Mouse (Mus musculus): ENCODE results near the gene Zbed6. TPM values are rescaled to one million over a fixed set of nuclear protein-coding genes. Genes with fewer than 3 reads are reported as not detected.

The Zbed6 gene
- total RNA-seq, 2 experiments from 2014 or later = 16.4 to 18.3 TPM

Other genes starting within 250 kb of the Zbed6 start
- gene Sox13, start 236.5 kb downstream of the Zbed6 start, total RNA-seq (2014; fragmentation: Nextera tagmentation) = 0.33 and 3.8 TPM in 2 replicates
- gene Sox13, start 236.5 kb downstream of the Zbed6 start, total RNA-seq (2017) = 0.69 TPM in 1 of 2 replicates, not detected in the other
- gene Snrpe, start 50.6 kb downstream of the Zbed6 start, total RNA-seq (2014; fragmentation: Nextera tagmentation) = 649 and 758 TPM in 2 replicates
- 342 and 504 TPM in 2 replicates for gene Snrpe, start 50.6 kb downstream of the Zbed6 start, total RNA-seq (2017)
- 14.2 and 15.7 TPM in 2 replicates for gene Gm38394, start 433 bp upstream of the Zbed6 start, total RNA-seq (2014; fragmentation: Nextera tagmentation)
- gene Gm38394, start 433 bp upstream of the Zbed6 start, total RNA-seq (2017) = 3.9 and 8.5 TPM in 2 replicates
- gene Lax1, start 29.2 kb upstream of the Zbed6 start, total RNA-seq (2014; fragmentation: Nextera tagmentation) = 0.30 and 2.0 TPM in 2 replicates
- 3.7 TPM in 1 of 2 replicates, not detected in the other for gene Lax1, start 29.2 kb upstream of the Zbed6 start, total RNA-seq (2017)
- 36.9 and 42.3 TPM in 2 replicates for gene Atp2b4, start 140.2 kb upstream of the Zbed6 start, total RNA-seq (2014; fragmentation: Nextera tagmentation)
- 23.0 and 24.9 TPM in 2 replicates for gene Atp2b4, start 140.2 kb upstream of the Zbed6 start, total RNA-seq (2017)
- not detected in 2 replicates for gene Optc, start 247.1 kb upstream of the Zbed6 start, total RNA-seq (2014; fragmentation: Nextera tagmentation)
- 2.0 TPM in 1 of 2 replicates, not detected in the other for gene Optc, start 247.1 kb upstream of the Zbed6 start, total RNA-seq (2017)